Mouse (Mus musculus) regulatory T cell (primary cell): ENCODE results near the gene Sec23a.

Source experiments
- in situ Hi-C: fragments of 300-600 bp; cut with MboI, MseI; formaldehyde crosslinking; loops from one replicate; pipeline ENCODE4 v1.15.1; 2025; ENCODE audit warnings: high pct_unique_total_duplicates

The Sec23a gene

GRCm38 (mm10) chr12:59011844-59012709, at the start of gene Sec23a:
TSS of gene Sec23a (minus strand) at chr12:59012017.
- in situ Hi-C loops, result no loop called here

GRCm38 (mm10) chr12:59060993-59061595, 49.3 kb upstream of the Sec23a start, which contains the start of gene Trappc6b:
TSS of gene Trappc6b (minus strand) at chr12:59061472.
- in situ Hi-C loops, result loop anchor here (25.0 kb wide), 1 partner anchor 151 kb away; the partner anchor contains the start of gene Fbxo33

- in situ Hi-C loops, result loop anchor here (25.0 kb wide), 1 partner anchor 152 kb away; the partner anchor contains the start of gene Fbxo33
Observed at GRCm38 (mm10) chr12:59060322-59060721, 48.5 kb upstream of the Sec23a start.

- in situ Hi-C loops, result loop anchor here (25.0 kb wide), 1 partner anchor 154 kb away; the partner anchor contains the start of gene Fbxo33
Observed at GRCm38 (mm10) chr12:59058242-59058641, 46.4 kb upstream of the Sec23a start.

- in situ Hi-C loops, result loop anchor here (25.0 kb wide), 1 partner anchor 156 kb away; the partner anchor contains the start of gene Fbxo33
Observed at GRCm38 (mm10) chr12:59056222-59056621, 44.4 kb upstream of the Sec23a start.

GRCm38 (mm10) chr12:59055196-59055850, 43.5 kb upstream of the Sec23a start:
- in situ Hi-C loops, result loop anchor here (25.0 kb wide), 1 partner anchor 157 kb away; the partner anchor contains the start of gene Fbxo33

GRCm38 (mm10) chr12:59053976-59054375, 42.2 kb upstream of the Sec23a start:
- in situ Hi-C loops, result loop anchor here (25.0 kb wide), 1 partner anchor 158 kb away; the partner anchor contains the start of gene Fbxo33

- in situ Hi-C loops, result loop anchor here (25.0 kb wide), 1 partner anchor 159 kb away; the partner anchor contains the start of gene Fbxo33
Observed at GRCm38 (mm10) chr12:59053166-59053565, 41.3 kb upstream of the Sec23a start.

- in situ Hi-C loops, result loop anchor here (25.0 kb wide), 1 partner anchor 160 kb away; the partner anchor contains the start of gene Fbxo33
Observed at GRCm38 (mm10) chr12:59052470-59052869, 40.7 kb upstream of the Sec23a start.

GRCm38 (mm10) chr12:59040851-59041250, 29.0 kb upstream of the Sec23a start:
- in situ Hi-C loops, result no loop called here

GRCm38 (mm10) chr12:59039971-59040844, 28.4 kb upstream of the Sec23a start:
- in situ Hi-C loops, result loop anchor here (5.0 kb wide), 1 partner anchor 97 kb away; no protein-coding TSS in a partner anchor

- in situ Hi-C loops, result loop anchor here (5.0 kb wide), 1 partner anchor 98 kb away; no protein-coding TSS in a partner anchor
Observed at GRCm38 (mm10) chr12:59039162-59039970, 27.5 kb upstream of the Sec23a start.

GRCm38 (mm10) chr12:59032101-59032500, 20.3 kb upstream of the Sec23a start:
- in situ Hi-C loops, result no loop called here

GRCm38 (mm10) chr12:59021306-59021705, 9.5 kb upstream of the Sec23a start:
- in situ Hi-C loops, result no loop called here

- in situ Hi-C loops, result no loop called here
Observed at GRCm38 (mm10) chr12:59019891-59020290, 8.1 kb upstream of the Sec23a start.

GRCm38 (mm10) chr12:59017970-59018369, 6.2 kb upstream of the Sec23a start:
- in situ Hi-C loops, result no loop called here

GRCm38 (mm10) chr12:59013234-59013633, 1.4 kb upstream of the Sec23a start, which contains the start of gene Gemin2:
TSS of gene Gemin2 (plus strand) at chr12:59013393.
- in situ Hi-C loops, result no loop called here

GRCm38 (mm10) chr12:59012710-59013091, 884 bp upstream of the Sec23a start:
- in situ Hi-C loops, result no loop called here

GRCm38 (mm10) chr12:59011275-59011843, 458 bp downstream of the Sec23a start:
- in situ Hi-C loops, result no loop called here
